Mouse (Mus musculus) neural tube, embryonic 11.5 days (tissue): ENCODE results near the gene Gm33543. TPM values are rescaled to one million over a fixed set of nuclear protein-coding genes. Genes with fewer than 3 reads are reported as not detected.

Experiments
- ATAC-seq: fragments of 200-750 bp; cut with Nextera tagmentation; 2 replicates; pipeline ENCODE4 v1.8.0; 2017; ENCODE audit warnings: moderate number of reproducible peaks, mild to moderate bottlenecking, moderate TSS enrichment, moderate library complexity; ENCODE audit not compliant: insufficient read depth, low FRiP score, low TSS enrichment
- DNase-seq: peaks from one replicate; pipeline ENCODE4 v3.0.0-alpha.2; 2015; ENCODE audit warnings: low spot score
- H3K27ac ChIP-seq: fragments of 300-500 bp; sonication (generic); 2 replicates; pipeline ENCODE4 v1.5.1; 2014; ENCODE audit warnings: low read depth, mild to moderate bottlenecking, low read length
- H3K27me3 ChIP-seq: fragments of 300-500 bp; sonication (generic); 2 replicates; pipeline ENCODE4 v1.6.1; 2014; ENCODE audit warnings: mild to moderate bottlenecking, low read length, mixed read lengths; ENCODE audit not compliant: control insufficient read depth, insufficient read depth
- H3K36me3 ChIP-seq: fragments of 300-500 bp; sonication (generic); 2 replicates; pipeline ENCODE4 v1.6.1; 2014; ENCODE audit warnings: mild to moderate bottlenecking, low read length, moderate library complexity, mixed read lengths; ENCODE audit not compliant: control insufficient read depth, insufficient read depth
- H3K4me1 ChIP-seq: fragments of 300-500 bp; sonication (generic); 2 replicates; pipeline ENCODE4 v1.6.1; 2014; ENCODE audit warnings: low read length, mixed read lengths; ENCODE audit not compliant: control insufficient read depth, insufficient read depth
- H3K4me2 ChIP-seq: fragments of 300-500 bp; sonication (generic); 2 replicates; pipeline ENCODE4 v1.6.1; 2014; ENCODE audit warnings: low read depth, mild to moderate bottlenecking, moderate library complexity
- H3K4me3 ChIP-seq: fragments of 300-500 bp; sonication (generic); 2 replicates; pipeline ENCODE4 v1.5.1; 2014; ENCODE audit warnings: low read depth, low read length
- H3K9ac ChIP-seq: fragments of 300-500 bp; sonication (generic); 2 replicates; pipeline ENCODE4 v1.6.1; 2014; ENCODE audit warnings: mild to moderate bottlenecking, low read length
- H3K9me3 ChIP-seq: fragments of 300-500 bp; sonication (generic); 2 replicates; pipeline ENCODE4 v1.6.1; 2016; ENCODE audit warnings: low read length; ENCODE audit not compliant: control insufficient read depth
- WGBS: fragments of 180-500 bp; shearing (Covaris S2); extraction: QIAGEN DNeasy Blood & Tissue Kit; methylation state at CpG from one replicate; pipeline ENCODE4 v1.1.7; 2014; 5-methylcytosine and 5-hydroxymethylcytosine counted together
- polyA plus RNA-seq: library from polyadenylated mRNA; unstranded; fragments of >200 nt; fragmentation: Nextera tagmentation; extraction: Ambion mirVana; gene quantifications from 2 replicates; pipeline ENCODE4 v1.2.1, GENCODE M21; 2014

Gm33543 gene
- polyA plus RNA-seq, 1 experiment from 2014 or later, result not detected

GRCm38 (mm10) chr10:95777071-95777470 is 65.7 kb downstream of the Gm33543 start:
- Histone ChIP-seq H3K4me2 (no peak overlapping the region), H3K36me3 (no peaks in the 10 kb centered on the region), H3K27me3 (no peaks in the 10 kb centered on the region), H3K9ac (no peak overlapping the region), H3K9me3 (no peaks in the 10 kb centered on the region), H3K27ac (no peak overlapping the region), H3K4me1 (no peaks in the 10 kb centered on the region), H3K4me3 (no peak overlapping the region)
- WGBS, result 81% methylated on average over 1 of the region's 1 CpGs
- DNase-seq (no peak), ATAC-seq (no peak)

GRCm38 (mm10) chr10:95774856-95775255 is 67.9 kb downstream of the Gm33543 start:
- Histone ChIP-seq H3K4me3 (no peak overlapping the region), H3K36me3 (no peaks in the 10 kb centered on the region), H3K4me2 (no peak overlapping the region), H3K4me1 (no peaks in the 10 kb centered on the region), H3K9me3 (no peaks in the 10 kb centered on the region), H3K9ac (no peak overlapping the region), H3K27ac (no peak overlapping the region), H3K27me3 (no peaks in the 10 kb centered on the region)
- no peak for ATAC-seq
- 91% methylated on average over 7 of the region's 7 CpGs for WGBS
- no peak for DNase-seq

GRCm38 (mm10) chr10:95774001-95774628 is 68.6 kb downstream of the Gm33543 start:
- DNase-seq (no peak), ATAC-seq (no peak)
- no peak overlapping the region for H3K4me3 ChIP-seq
- no peaks in the 10 kb centered on the region for H3K4me1 ChIP-seq
- WGBS, result 76% methylated on average over 9 of the region's 9 CpGs
- H3K27me3 ChIP-seq, result no peaks in the 10 kb centered on the region
- H3K4me2 ChIP-seq, result no peak overlapping the region
- H3K9me3 ChIP-seq, result no peaks in the 10 kb centered on the region
- H3K27ac ChIP-seq, result no peak overlapping the region
- no peaks in the 10 kb centered on the region for H3K36me3 ChIP-seq
- no peak overlapping the region for H3K9ac ChIP-seq

Other genes with a start within 250 kb of the Gm33543 start
- not detected in 2 replicates for gene Anapc15-ps, start 169.5 kb downstream of the Gm33543 start, polyA plus RNA-seq
- gene Eea1, start 97.7 kb upstream of the Gm33543 start, polyA plus RNA-seq, result 13.5 and 14.5 TPM in 2 replicates